ENCODE assay signal across 23 mouse cellular contexts in the genomic region with DNA sequence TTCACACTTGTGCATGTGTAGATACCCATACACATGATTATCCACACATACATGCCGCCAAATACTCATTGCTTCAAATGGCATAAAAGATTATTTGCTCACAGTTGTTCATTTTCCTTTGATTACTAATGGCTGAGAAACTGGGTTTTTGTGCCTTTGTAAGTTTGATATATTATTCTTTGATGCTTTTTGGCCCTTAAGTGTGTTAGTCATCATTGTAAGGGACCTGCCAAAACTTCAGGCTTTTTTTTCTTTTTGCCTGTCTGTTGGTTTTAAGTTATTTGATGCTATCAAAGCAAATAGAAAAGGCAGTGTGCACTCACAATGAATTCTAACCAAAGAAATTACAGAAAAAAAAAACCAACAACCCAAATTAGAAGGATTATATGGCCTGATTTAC. TPM values are rescaled to one million over a fixed set of nuclear protein-coding genes. Genes with fewer than 3 reads are reported as not detected.
DNase-seq lines count a peak whose midpoint lies in the region; ATAC-seq and TF ChIP-seq lines count a peak whose summit lies in the region.
"Had no signal": no experiment of that assay in that cellular context is flagged by ENCODE, and none has a peak within 500 bp of the region (broad histone marks: within the 10 kb centered on the region; RNA-seq: fewer than 3 reads in every experiment).

No protein-coding gene starts in this region.

- ATAC-seq in forebrain, embryonic 13.5 days: no peak
- ATAC-seq: forebrain, embryonic 15.5 days; forebrain, postnatal 0 days had no signal

- peak overlapping the region; percentile 36 for H3K27ac ChIP-seq in embryonic fibroblast, embryonic 13.5 days (ENCODE audit: insufficient read depth, low read length)
- no peak overlapping the region for H3K27ac ChIP-seq in forebrain, embryonic 13.5 days
- H3K27ac ChIP-seq: embryonic facial prominence, embryonic 13.5 days; embryonic facial prominence, embryonic 15.5 days; forebrain, embryonic 10.5 days; forebrain, embryonic 12.5 days; forebrain, embryonic 15.5 days had no signal

- H3K27me3 ChIP-seq in forebrain, embryonic 13.5 days: no peaks in the 10 kb centered on the region
- H3K27me3 ChIP-seq: embryonic facial prominence, embryonic 13.5 days; embryonic facial prominence, embryonic 15.5 days; forebrain, embryonic 12.5 days; forebrain, embryonic 15.5 days had no signal

- DNase-seq in 3T3-L1 (ENCODE audit: low read depth, low spot score) (peak; percentile 74), NIH3T3 (ENCODE audit: low read depth) (peak; percentile 75)
- DNase-seq in spleen, adult 18-20 months: no peak
- DNase-seq in heart, adult 8-10 months (ENCODE audit: low spot score): no peak
- DNase-seq in T-cell, adult 2 months (ENCODE audit: low spot score): no peak
- DNase-seq: adrenal gland, adult 2 months; adrenal gland, postnatal 10 days; adrenal gland, postnatal 25 days; cerebellum, adult 11 months; cerebellum, adult 18-20 months; cerebellum, adult 8-10 months; cerebellum, adult 9-11 months; cerebellum, postnatal 14 days; cerebellum, postnatal 36 days; embryo, embryonic 11 days had no signal

- WGBS in forebrain, embryonic 13.5 days: 69% methylated on average over 1 of the region's 1 CpGs

- H3K4me3 ChIP-seq in embryonic fibroblast, embryonic 13.5 days (ENCODE audit: insufficient read depth, low read length): no peak overlapping the region
- no peak overlapping the region for H3K4me3 ChIP-seq in forebrain, embryonic 13.5 days
- H3K4me3 ChIP-seq: embryonic facial prominence, embryonic 13.5 days; embryonic facial prominence, embryonic 15.5 days; forebrain, embryonic 10.5 days; forebrain, embryonic 12.5 days; forebrain, embryonic 15.5 days had no signal

- no peak for TF ChIP-seq CTCF in embryonic fibroblast, embryonic 13.5 days (IDR thresholded peaks at IDR 0.05; ENCODE audit: borderline replicate concordance, insufficient read depth, low read length)

- 0 out of 2 replicates have a peak, but pooled peaks cover 5% of the 10 kb centered on the region for H3K4me1 ChIP-seq in embryonic fibroblast, embryonic 13.5 days (ENCODE audit: control insufficient read depth, insufficient read depth, low read length)
- H3K4me1 ChIP-seq in forebrain, embryonic 13.5 days: no peaks in the 10 kb centered on the region
- H3K4me1 ChIP-seq: embryonic facial prominence, embryonic 13.5 days; embryonic facial prominence, embryonic 15.5 days; forebrain, embryonic 10.5 days; forebrain, embryonic 12.5 days; forebrain, embryonic 15.5 days had no signal

- no peak overlapping the region for H3K4me2 ChIP-seq in forebrain, embryonic 13.5 days
- H3K4me2 ChIP-seq: embryonic facial prominence, embryonic 13.5 days; embryonic facial prominence, embryonic 15.5 days; forebrain, embryonic 12.5 days; forebrain, embryonic 15.5 days had no signal

- H3K9ac ChIP-seq in forebrain, embryonic 13.5 days: no peak overlapping the region
- H3K9ac ChIP-seq: embryonic facial prominence, embryonic 13.5 days; embryonic facial prominence, embryonic 15.5 days; forebrain, embryonic 12.5 days; forebrain, embryonic 15.5 days; forebrain, postnatal 0 days had no signal

- no peaks in the 10 kb centered on the region for H3K36me3 ChIP-seq in forebrain, embryonic 13.5 days (ENCODE audit: poor library complexity, severe bottlenecking)
- H3K36me3 ChIP-seq: embryonic facial prominence, embryonic 13.5 days; embryonic facial prominence, embryonic 15.5 days; forebrain, embryonic 10.5 days; forebrain, embryonic 12.5 days; forebrain, embryonic 15.5 days had no signal

- no peak for TF ChIP-seq POLR2A in embryonic fibroblast, embryonic 13.5 days (IDR thresholded peaks at IDR 0.05; ENCODE audit: low read depth, low read length)

- H3K9me3 ChIP-seq in forebrain, embryonic 13.5 days (replicated peaks): no peaks in the 10 kb centered on the region
- H3K9me3 ChIP-seq: embryonic facial prominence, embryonic 13.5 days; embryonic facial prominence, embryonic 15.5 days; forebrain, embryonic 10.5 days; forebrain, embryonic 12.5 days; forebrain, embryonic 15.5 days had no signal

RNA-seq across cellular contexts. Expression of a gene that starts 38.2 kb away (rescaled TPM):
- 28.0 and 34.5 TPM in 2 replicates for polyA plus RNA-seq in embryonic fibroblast, embryonic 13.5 days (2011; ENCODE audit: insufficient read length, low read depth, missing spikeins)
- 10 to 100 TPM; 15.3 to 19.6 (median 17.3) TPM for total RNA-seq in heart, adult 8-10 months (2022)
- 19.2 and 20.0 TPM in 2 replicates for polyA plus RNA-seq in forebrain, embryonic 13.5 days (2015; fragmentation: Nextera tagmentation; extraction: Ambion mirVana)

Comparison
In these comparisons a context has a peak if more than half of its experiments do, and no peak if none do; other contexts are left out.
1. DNase-seq: peak in 3T3-L1 (single experiment) and NIH3T3 (single experiment); none in spleen, adult 18-20 months (0 of 2), heart, adult 8-10 months (single experiment) and T-cell, adult 2 months (single experiment).